Mouse (Mus musculus) hindbrain, embryonic 13.5 days (tissue): ENCODE measurements at regions not wholly inside any gene's neighbourhood (a gene's known extent, or its start where the extent isn't known, plus 50 kb on each side); places are given as distances from the start of the nearest gene placed in this dataset.

Experiments
- ATAC-seq: fragments of 200-750 bp; cut with Nextera tagmentation; 2 replicates; pipeline ENCODE4 v1.8.0; 2017; ENCODE audit warnings: moderate TSS enrichment; ENCODE audit not compliant: low FRiP score
- H3K27ac ChIP-seq: fragments of 300-500 bp; sonication (generic); 2 replicates; pipeline ENCODE4 v1.5.1; 2015; ENCODE audit warnings: inconsistent platforms, mild to moderate bottlenecking, moderate library complexity
- H3K27me3 ChIP-seq: fragments of 300-500 bp; sonication (generic); 2 replicates; pipeline ENCODE4 v1.6.1; 2015; ENCODE audit warnings: mild to moderate bottlenecking, inconsistent platforms
- H3K36me3 ChIP-seq: fragments of 300-500 bp; sonication (generic); 2 replicates; pipeline ENCODE4 v1.6.1; 2015; ENCODE audit warnings: mild to moderate bottlenecking, inconsistent platforms
- H3K4me1 ChIP-seq: fragments of 300-500 bp; sonication (generic); replicated peaks from 2 replicates; pipeline ENCODE4 v1.6.1; 2015; ENCODE audit warnings: inconsistent platforms
- H3K4me2 ChIP-seq: fragments of 300-500 bp; sonication (generic); 2 replicates; pipeline ENCODE4 v1.6.1; 2015; ENCODE audit warnings: inconsistent platforms, mild to moderate bottlenecking, moderate library complexity
- H3K4me3 ChIP-seq: fragments of 300-500 bp; sonication (generic); 2 replicates; pipeline ENCODE4 v1.5.1; 2015; ENCODE audit warnings: mild to moderate bottlenecking, inconsistent platforms
- H3K9ac ChIP-seq: fragments of 300-500 bp; sonication (generic); 2 replicates; pipeline ENCODE4 v1.6.1; 2015; ENCODE audit warnings: mild to moderate bottlenecking, inconsistent platforms
- H3K9me3 ChIP-seq: fragments of 300-500 bp; sonication (generic); 2 replicates; pipeline ENCODE4 v1.6.1; 2016; ENCODE audit warnings: inconsistent platforms
- WGBS: fragments of 180-500 bp; shearing (Covaris S2); methylation state at CpG from one replicate; pipeline ENCODE4 v1.1.7; 2015; 5-methylcytosine and 5-hydroxymethylcytosine counted together

DNA sequence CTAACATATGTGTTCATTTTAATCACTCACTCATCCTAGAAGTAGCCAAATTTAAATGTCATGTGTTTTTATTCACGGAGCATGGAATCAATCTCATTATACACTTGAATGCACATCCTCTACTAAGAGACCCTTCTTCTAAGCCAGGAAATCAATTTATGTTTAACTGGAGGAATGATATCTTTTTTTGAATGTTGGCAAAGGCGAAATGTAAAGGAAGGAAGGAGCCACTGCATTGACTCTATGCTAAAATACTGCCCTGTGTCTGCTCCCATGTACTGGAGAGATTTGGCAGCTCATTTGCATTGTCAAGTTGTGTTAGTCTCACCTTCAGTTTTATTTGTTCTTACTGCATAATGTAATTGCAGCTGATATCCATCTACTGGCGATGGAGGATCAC lies 412.0 kb upstream of the Cntn6 start:
- Histone ChIP-seq H3K27ac (no peak overlapping the region), H3K4me2 (no peak overlapping the region), H3K9ac (no peak overlapping the region), H3K27me3 (no peaks in the 10 kb centered on the region), H3K4me1 (no peaks in the 10 kb centered on the region), H3K4me3 (no peak overlapping the region), H3K9me3 (no peaks in the 10 kb centered on the region), H3K36me3 (no peaks in the 10 kb centered on the region)
- 67% methylated on average over 3 of the region's 3 CpGs for WGBS
- ATAC-seq = no peak

DNA sequence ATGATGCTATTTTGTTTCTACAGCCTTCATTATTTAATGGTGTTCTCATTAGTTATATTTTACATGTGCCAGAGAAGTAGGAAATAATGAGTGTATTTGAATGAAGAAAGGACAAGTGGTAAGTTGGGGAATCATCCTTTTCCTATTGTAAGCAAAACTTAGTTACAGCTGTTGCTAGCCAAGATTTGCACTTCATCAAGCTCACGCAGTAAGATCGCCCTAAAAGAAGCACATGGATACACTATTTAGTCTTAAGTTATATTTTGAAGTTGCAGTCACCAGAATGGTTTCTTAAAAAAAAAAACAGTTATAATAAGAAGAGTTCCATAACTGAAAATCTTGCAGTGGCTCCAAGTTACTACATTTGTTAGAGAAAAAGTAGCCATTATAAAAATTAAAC lies 410.3 kb upstream of the Cntn6 start:
- H3K9ac ChIP-seq = no peak overlapping the region
- no peaks in the 10 kb centered on the region for H3K4me1 ChIP-seq
- no peak overlapping the region for H3K4me3 ChIP-seq
- no peak overlapping the region for H3K4me2 ChIP-seq
- H3K27me3 ChIP-seq = no peaks in the 10 kb centered on the region
- no peak for ATAC-seq
- H3K9me3 ChIP-seq = no peaks in the 10 kb centered on the region
- H3K27ac ChIP-seq = no peak overlapping the region
- no peaks in the 10 kb centered on the region for H3K36me3 ChIP-seq
- 98% methylated on average over 2 of the region's 2 CpGs for WGBS

DNA sequence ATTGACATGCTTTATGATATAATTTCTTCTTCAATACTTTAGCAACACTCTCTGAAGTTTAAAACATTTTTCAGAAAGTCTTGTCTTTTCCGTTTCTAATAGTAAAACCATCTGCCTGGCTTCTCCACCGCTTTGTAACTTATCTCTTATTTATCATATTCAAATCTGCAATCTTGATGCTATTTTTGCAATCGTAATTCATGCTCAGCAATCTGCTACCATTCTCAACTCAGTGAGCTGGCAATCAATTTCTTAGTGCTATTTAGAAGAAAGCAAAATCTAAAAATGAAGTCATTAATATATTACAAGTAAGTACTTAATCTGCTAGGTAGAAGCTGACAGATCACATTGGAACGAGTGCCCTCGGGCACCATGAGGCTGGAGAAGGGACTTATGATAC lies 384.2 kb upstream of the Cntn6 start:
- Histone ChIP-seq H3K27ac (no peak overlapping the region), H3K4me2 (no peak overlapping the region), H3K36me3 (no peaks in the 10 kb centered on the region), H3K9ac (no peak overlapping the region), H3K9me3 (no peaks in the 10 kb centered on the region), H3K27me3 (no peaks in the 10 kb centered on the region), H3K4me1 (no peaks in the 10 kb centered on the region), H3K4me3 (no peak overlapping the region)
- no peak for ATAC-seq
- 84% methylated on average over 5 of the region's 5 CpGs for WGBS
